Mouse (Mus musculus) forebrain, embryonic 10.5 days (tissue): ENCODE results near the gene Emd. TPM values are rescaled to one million over a fixed set of nuclear protein-coding genes. Genes with fewer than 3 reads are reported as not detected.
"Not testable (repeated sequence)": the region's sequence is repeated elsewhere in the genome, so short reads cannot be mapped to it uniquely, and the experiment has no call there.

Experiments
- DNase-seq: peaks from one replicate; pipeline ENCODE4 v3.0.0-alpha.2; 2017; ENCODE audit warnings: low spot score; ENCODE audit errors: extremely low spot score
- H3K27ac ChIP-seq: fragments of 300-500 bp; sonication (generic); 2 replicates; pipeline ENCODE4 v1.5.1; 2016; ENCODE audit warnings: mild to moderate bottlenecking
- H3K27me3 ChIP-seq: fragments of 300-500 bp; sonication (generic); 2 replicates; pipeline ENCODE4 v1.6.1; 2016; ENCODE audit warnings: mild to moderate bottlenecking; ENCODE audit not compliant: poor library complexity, severe bottlenecking
- H3K36me3 ChIP-seq: fragments of 300-500 bp; sonication (generic); replicated peaks from 2 replicates; pipeline ENCODE4 v1.6.1; 2016; ENCODE audit warnings: mild to moderate bottlenecking, moderate library complexity
- H3K4me1 ChIP-seq: fragments of 300-500 bp; sonication (generic); 2 replicates; pipeline ENCODE4 v1.6.1; 2016
- H3K4me3 ChIP-seq: fragments of 300-500 bp; sonication (generic); 2 replicates; pipeline ENCODE4 v1.5.1; 2016; ENCODE audit warnings: mild to moderate bottlenecking, moderate library complexity
- H3K9me3 ChIP-seq: fragments of 300-500 bp; sonication (generic); 2 replicates; pipeline ENCODE4 v1.6.1; 2016; ENCODE audit warnings: mild to moderate bottlenecking, moderate library complexity
- WGBS: fragments of 180-500 bp; shearing (Covaris S2); methylation state at CpG from one replicate; pipeline ENCODE4 v1.1.7; 2016; 5-methylcytosine and 5-hydroxymethylcytosine counted together
- polyA plus RNA-seq: library from polyadenylated mRNA; unstranded; fragments of >200 nt; fragmentation: Nextera tagmentation; extraction: Ambion mirVana; gene quantifications from 2 replicates; pipeline ENCODE4 v1.2.1, GENCODE M21; 2016

The Emd gene
- polyA plus RNA-seq = 22.2 and 25.7 TPM in 2 replicates

DNA sequence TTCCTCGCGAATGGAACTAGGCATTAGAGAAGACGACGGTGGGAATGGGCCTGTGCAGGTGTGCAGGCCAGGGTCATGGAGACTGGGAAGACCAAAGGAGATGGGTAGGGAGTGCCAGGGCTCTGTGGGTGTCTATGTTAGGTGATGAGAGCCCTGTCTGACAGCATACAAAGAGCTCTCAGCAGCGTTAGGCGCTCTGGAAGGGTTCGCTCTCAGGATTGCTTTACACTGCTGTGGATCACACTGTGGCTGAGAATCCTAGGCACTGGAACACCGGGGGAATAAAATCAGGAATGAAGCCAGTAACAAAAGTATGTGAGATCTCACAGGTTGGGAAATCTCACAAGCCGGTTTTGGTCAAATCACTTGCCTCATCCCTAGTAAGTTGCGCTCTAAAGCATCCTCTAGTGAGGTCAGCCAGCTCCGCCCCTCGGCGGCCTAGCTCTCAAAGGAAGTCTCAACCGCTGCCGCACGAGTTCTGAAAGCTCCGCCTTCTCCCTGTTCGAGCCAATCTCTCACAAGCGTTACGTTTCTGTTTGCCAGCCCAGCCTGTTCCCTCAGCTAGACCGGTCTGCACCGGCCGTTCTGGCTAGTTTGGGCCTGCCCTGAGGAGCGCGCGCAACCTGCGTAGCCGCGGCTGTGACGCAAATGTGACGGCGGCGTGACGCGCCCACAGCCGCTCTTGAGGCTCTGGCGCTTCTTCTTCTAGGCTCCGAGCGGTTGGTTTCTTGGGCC lies at the start of gene Emd:
TSS of gene Emd (plus strand) at position 535 of the 735 bp plus-strand sequence.
- DNase-seq = peak; percentile 86
- Histone ChIP-seq H3K4me3 (peak within 1 kb of the TSS; percentile 70), H3K9me3 (no peaks in the 10 kb centered on the region), H3K27ac (peak within 1 kb of the TSS; percentile 92), H3K4me1 (peaks cover 13% of the 10 kb centered on the region), H3K36me3 (peaks cover 27% of the 10 kb centered on the region), H3K27me3 (0 out of 2 replicates have a peak, but pooled peaks cover 11% of the 10 kb centered on the region)
- WGBS = 26% methylated on average over 39 of the region's 39 CpGs

DNA sequence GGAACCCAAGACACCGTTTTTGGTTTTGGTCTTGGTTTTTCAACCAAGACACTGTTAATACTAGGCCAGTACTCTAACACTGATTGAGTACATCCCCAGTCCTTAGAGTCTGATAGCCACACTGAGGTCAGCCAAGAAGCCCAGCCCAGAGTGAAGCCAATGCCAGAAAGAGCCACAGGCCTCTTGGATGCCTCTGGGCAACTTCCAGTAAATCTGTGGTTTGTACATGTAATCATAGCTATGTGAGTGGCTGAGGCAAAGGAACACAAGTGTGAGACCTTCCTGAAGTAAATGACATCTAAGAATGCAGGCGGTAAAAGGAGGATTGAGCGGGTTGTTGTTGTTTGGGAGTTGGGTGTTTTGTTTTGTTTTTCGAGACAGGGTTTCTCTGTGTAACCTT lies 36.0 kb upstream of the Emd start:
- Histone ChIP-seq H3K4me1 (no peaks in the 10 kb centered on the region), H3K36me3 (peaks cover 14% of the 10 kb centered on the region), H3K27ac (no peak overlapping the region), H3K9me3 (no peaks in the 10 kb centered on the region), H3K27me3 (no peaks in the 10 kb centered on the region), H3K4me3 (no peak overlapping the region)
- 89% methylated on average over 4 of the region's 4 CpGs for WGBS
- DNase-seq = no peak

DNA sequence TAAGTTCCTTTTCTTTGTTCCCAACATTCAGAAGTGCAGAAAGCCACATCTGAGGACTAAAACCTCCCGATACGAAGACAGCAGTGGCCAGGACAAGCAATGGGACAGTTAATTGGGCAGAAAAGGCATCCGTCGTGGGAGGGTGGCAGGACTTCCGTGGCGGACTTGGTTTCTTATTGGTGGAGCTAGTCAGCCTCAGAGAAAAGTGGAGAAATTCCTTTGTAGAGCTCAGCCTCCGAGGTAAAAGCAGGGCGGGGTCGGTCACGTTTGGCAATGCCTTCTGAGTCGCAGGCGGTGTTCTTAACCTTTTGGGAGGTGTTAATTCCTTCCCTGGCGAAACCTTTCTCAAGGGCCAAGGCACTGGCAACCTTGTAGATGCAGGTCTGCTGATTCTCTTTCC lies 35.0 kb upstream of the Emd start:
- no peaks in the 10 kb centered on the region for H3K9me3 ChIP-seq
- 63% methylated on average over 13 of the region's 13 CpGs for WGBS
- no peaks in the 10 kb centered on the region for H3K4me1 ChIP-seq
- DNase-seq = no peak
- H3K36me3 ChIP-seq = peaks cover 23% of the 10 kb centered on the region
- H3K27ac ChIP-seq = no peak overlapping the region
- H3K27me3 ChIP-seq = no peaks in the 10 kb centered on the region
- no peak overlapping the region for H3K4me3 ChIP-seq

DNA sequence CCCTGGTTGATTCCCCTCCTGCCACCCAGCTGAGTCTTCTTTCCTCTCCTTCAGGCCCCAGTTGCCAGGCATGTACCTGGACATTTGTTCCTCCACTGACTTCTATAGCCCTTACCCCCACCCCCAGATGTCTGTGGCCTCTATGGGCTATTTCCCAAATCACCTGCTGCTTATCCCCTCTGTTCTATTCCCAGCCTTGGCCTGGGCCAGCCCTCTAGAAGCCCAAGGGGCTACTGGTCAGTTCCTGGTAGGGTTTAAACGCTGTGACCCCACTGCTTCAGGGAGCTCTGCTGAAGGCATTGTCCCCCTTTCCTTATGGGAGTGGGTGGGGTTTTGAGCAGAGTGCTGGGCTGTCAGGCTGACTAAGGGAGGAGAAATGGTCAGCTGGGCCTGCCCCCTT lies 34.4 kb upstream of the Emd start:
- not testable (repeated sequence) for H3K27ac ChIP-seq, DNase-seq, H3K27me3 ChIP-seq, H3K4me3 ChIP-seq, H3K4me1 ChIP-seq, H3K9me3 ChIP-seq
- H3K36me3 ChIP-seq = peaks cover 30% of the 10 kb centered on the region
- WGBS = 61% methylated on average over 1 of the region's 1 CpGs

DNA sequence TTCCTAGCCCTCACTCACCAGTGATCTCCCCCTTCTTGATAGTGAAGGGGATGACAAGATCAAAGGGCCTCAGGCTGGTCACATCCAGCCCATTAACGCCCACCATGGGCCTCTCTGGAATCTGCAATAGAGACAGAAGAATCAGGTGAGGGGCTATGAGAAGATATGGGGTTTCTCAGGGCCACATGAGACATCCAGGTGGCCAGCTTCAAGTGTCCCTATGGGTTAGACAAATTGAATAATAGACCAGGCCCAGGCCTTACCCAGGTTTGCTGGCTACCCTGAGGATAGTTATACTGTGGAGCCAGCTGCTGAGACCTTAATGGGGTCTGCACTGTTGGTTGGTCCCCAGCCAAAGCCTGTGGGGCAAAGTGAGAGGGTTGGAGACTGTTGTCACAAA lies 24.4 kb upstream of the Emd start:
- 72% methylated on average over 1 of the region's 1 CpGs for WGBS
- no peak for DNase-seq
- Histone ChIP-seq H3K27me3 (no peaks in the 10 kb centered on the region), H3K9me3 (no peaks in the 10 kb centered on the region), H3K4me3 (no peak overlapping the region), H3K4me1 (no peaks in the 10 kb centered on the region), H3K27ac (no peak overlapping the region), H3K36me3 (peaks cover 100% of the 10 kb centered on the region)

DNA sequence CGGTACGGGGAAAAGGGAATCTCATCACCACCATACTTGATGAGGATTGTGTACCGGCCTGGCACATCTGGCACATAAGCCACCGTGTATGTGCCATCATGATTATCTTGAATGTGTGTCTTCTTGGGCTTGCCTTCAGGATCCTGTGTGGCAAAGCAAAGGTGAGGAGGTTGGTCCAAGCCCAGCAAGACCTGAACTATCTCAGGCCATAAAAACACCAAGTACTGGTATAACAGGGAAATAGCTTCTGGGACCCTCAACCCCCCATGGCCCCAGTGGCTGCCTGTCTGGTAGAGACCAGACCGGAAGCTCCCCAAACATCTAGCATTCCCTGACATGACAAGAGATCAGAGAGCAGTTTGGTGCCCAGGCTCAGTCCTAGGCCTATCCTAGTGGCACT lies 21.3 kb upstream of the Emd start:
- Histone ChIP-seq H3K4me1 (no peaks in the 10 kb centered on the region), H3K4me3 (no peak overlapping the region), H3K27ac (no peak overlapping the region), H3K27me3 (no peaks in the 10 kb centered on the region), H3K36me3 (peaks cover 98% of the 10 kb centered on the region), H3K9me3 (no peaks in the 10 kb centered on the region)
- no peak for DNase-seq
- 95% methylated on average over 5 of the region's 5 CpGs for WGBS

DNA sequence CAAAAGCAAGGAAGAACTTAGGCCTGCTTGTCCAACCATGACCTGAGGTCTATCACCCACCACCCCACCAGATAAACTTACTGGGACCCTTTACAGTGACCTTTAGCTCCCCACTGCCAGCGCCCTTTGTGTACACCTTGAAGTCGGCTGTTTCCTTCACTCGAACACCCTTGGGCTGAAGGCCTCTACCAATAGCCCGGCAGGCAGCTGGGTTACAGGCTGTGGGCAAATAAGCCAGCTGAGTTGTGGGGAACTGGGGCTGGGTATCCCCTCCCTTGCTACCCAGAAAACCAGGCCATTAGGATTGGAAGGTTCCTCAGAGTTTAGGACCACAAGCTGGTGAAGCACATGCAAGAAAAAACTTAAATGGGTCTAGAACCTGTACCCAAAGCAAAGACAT lies 14.2 kb upstream of the Emd start:
- no peaks in the 10 kb centered on the region for H3K9me3 ChIP-seq
- no peak overlapping the region for H3K4me3 ChIP-seq
- 96% methylated on average over 4 of the region's 4 CpGs for WGBS
- H3K27ac ChIP-seq = no peak overlapping the region
- peaks cover 14% of the 10 kb centered on the region for H3K4me1 ChIP-seq
- H3K27me3 ChIP-seq = no peaks in the 10 kb centered on the region
- DNase-seq = no peak
- H3K36me3 ChIP-seq = peaks cover 87% of the 10 kb centered on the region

DNA sequence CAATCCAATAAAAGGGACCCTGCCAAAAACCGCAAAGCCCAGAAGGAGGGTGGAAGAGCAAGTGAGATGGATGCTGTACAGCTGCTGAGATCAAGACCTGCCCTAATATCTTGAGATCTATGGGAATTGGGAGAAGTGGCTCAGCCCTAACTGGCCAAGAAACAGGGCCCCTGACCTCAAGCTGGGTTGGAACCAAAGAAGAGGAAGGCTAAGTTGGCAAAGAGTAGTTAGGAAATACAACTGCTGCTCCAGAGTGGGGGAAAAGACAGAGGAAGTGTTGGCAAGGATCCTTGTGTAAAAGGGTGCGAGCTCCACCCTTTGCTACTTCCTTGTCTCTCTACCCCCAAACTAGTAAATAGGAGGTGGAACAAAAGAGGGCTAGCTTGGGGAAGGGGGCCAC lies 11.1 kb upstream of the Emd start:
- Histone ChIP-seq H3K4me1 (peaks cover 14% of the 10 kb centered on the region), H3K9me3 (no peaks in the 10 kb centered on the region), H3K27ac (no peak overlapping the region), H3K36me3 (peaks cover 58% of the 10 kb centered on the region), H3K27me3 (no peaks in the 10 kb centered on the region), H3K4me3 (peak overlapping the region; percentile 65)
- no peak for DNase-seq
- WGBS = 94% methylated on average over 2 of the region's 2 CpGs

DNA sequence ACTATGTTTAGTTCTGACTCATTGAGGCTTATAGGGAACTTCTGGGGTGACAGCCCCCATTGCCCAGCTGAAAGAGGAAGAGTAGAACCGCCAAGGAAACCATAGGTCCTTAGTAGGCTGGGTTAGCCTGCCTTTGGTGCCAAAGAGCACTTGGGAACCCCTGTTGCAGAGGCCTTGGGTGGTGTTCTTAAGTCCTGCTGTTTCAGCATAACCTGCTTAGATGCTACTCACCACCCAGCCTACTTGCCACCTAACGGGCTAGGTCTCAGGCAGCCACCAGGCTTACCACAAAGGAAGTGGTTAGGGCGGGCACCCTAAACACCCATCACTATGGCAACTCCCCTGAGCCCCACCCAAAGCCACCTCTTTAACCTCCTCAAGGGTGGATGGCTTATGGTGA lies 10.7 kb upstream of the Emd start:
- peaks cover 14% of the 10 kb centered on the region for H3K4me1 ChIP-seq
- no peak for DNase-seq
- no peaks in the 10 kb centered on the region for H3K9me3 ChIP-seq
- WGBS = 81% methylated on average over 3 of the region's 3 CpGs
- peak overlapping the region; percentile 65 for H3K4me3 ChIP-seq
- H3K27me3 ChIP-seq = no peaks in the 10 kb centered on the region
- H3K36me3 ChIP-seq = peaks cover 54% of the 10 kb centered on the region
- H3K27ac ChIP-seq = peak overlapping the region; percentile 93

DNA sequence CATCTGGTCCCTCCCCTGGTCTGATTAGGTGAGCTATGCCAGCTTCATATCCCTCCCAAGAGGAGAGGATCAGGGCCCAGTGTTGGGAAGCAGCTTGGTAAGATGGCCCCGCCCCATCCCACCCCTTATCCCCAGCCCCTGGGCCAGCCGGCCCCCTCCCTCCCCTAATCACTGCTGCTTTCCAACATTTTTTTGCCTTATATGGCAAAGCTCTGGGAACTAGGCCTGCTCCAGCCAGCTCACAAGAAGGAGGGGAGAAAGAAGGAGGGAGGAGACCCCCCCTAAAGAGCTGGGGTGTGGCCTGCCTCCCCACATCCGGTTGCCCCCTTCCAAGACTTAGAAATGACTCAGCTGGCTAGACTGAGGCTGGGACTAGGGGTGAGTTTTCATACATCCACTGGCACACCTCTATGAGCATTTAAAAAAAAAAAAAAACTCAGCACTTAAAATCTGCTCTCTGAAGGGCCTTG lies 9.8 kb upstream of the Emd start:
- DNase-seq = peak; percentile 37
- peaks cover 45% of the 10 kb centered on the region for H3K36me3 ChIP-seq
- 15% methylated on average over 3 of the region's 3 CpGs for WGBS

DNA sequence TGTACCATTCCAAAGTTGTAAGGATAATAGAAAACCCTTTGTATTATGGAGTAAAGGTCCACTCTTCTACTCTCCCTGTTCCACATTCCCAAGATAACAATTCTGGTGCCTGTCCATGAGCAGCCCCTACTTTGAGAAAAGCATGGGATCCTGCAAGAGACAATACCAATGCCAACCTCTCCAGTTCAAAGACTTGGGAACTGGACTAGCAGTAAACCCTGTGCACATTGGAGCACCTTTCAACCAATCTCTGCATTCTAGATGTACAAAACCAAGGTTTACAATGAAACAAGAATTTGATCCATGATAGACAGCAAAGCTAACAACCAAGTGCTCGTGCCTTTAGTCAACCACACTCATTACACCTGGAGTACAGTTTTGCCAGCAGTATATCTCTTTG lies 9.4 kb upstream of the Emd start:
- 32% methylated on average over 1 of the region's 1 CpGs for WGBS
- Histone ChIP-seq H3K4me3 (peak overlapping the region; percentile 65), H3K27me3 (no peaks in the 10 kb centered on the region), H3K9me3 (no peaks in the 10 kb centered on the region), H3K4me1 (peaks cover 26% of the 10 kb centered on the region), H3K36me3 (peaks cover 41% of the 10 kb centered on the region), H3K27ac (peak overlapping the region; percentile 93)
- no peak for DNase-seq

More for the DNA sequence above, 9.8 kb upstream of the Emd start:
- peak overlapping the region; percentile 93 for H3K27ac ChIP-seq
- H3K4me3 ChIP-seq = peak overlapping the region; percentile 65
- peaks cover 22% of the 10 kb centered on the region for H3K4me1 ChIP-seq
- H3K9me3 ChIP-seq = no peaks in the 10 kb centered on the region
- no peaks in the 10 kb centered on the region for H3K27me3 ChIP-seq

DNA sequence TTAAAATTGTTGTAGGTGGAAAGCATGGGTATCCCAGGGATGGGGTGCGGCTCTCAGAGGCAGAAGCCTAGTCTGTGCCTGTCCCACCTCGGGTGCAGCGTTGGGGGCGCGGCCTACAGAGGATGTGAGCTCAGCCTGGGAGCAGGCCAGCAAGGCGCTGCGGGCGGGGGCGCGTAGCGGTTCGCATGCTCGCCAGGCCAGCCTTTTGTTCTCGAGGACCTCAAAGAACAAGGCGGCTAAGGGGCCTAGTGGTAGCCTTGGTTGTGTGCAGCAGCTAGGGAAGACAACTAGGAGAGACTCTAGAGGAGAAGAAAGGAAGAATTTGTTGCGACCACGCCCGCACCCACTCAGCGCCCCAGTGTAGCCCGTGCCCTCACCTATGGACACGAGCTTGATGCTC lies 8.8 kb upstream of the Emd start:
- Histone ChIP-seq H3K9me3 (no peaks in the 10 kb centered on the region), H3K27me3 (0 out of 2 replicates have a peak, but pooled peaks cover 5% of the 10 kb centered on the region), H3K27ac (peak overlapping the region; percentile 93), H3K4me1 (peaks cover 27% of the 10 kb centered on the region), H3K36me3 (peaks cover 35% of the 10 kb centered on the region), H3K4me3 (peak overlapping the region; percentile 65)
- 15% methylated on average over 20 of the region's 21 CpGs for WGBS
- DNase-seq = peak; percentile 65

DNA sequence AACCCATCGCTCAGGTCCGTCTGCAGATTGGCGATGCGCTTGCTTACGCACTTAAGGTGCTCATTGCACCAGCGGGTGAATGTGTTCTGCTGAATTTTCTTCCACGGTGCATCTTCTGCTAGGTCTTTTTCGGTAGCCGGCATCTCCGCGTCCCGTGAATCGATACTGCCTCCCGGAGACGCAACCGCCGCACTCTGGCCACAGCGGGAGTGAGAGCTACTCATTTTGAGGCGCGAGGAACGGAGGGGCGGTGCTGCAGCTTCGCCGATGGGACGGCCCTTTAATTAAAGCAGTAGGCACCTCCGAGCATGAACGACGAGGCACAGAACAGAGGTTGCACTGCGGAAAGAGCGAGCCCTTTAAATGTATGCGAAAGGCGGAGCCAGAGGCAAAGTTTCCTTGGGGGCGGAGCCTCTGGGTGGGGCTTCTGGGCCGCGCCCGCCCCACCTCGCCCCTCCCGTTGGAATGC lies 8.2 kb upstream of the Emd start:
- peak overlapping the region; percentile 65 for H3K4me3 ChIP-seq
- H3K27me3 ChIP-seq = 0 out of 2 replicates have a peak, but pooled peaks cover 11% of the 10 kb centered on the region
- H3K36me3 ChIP-seq = peaks cover 29% of the 10 kb centered on the region
- peaks cover 27% of the 10 kb centered on the region for H3K4me1 ChIP-seq
- WGBS = 15% methylated on average over 38 of the region's 38 CpGs
- peak; percentile 80 for DNase-seq
- H3K9me3 ChIP-seq = no peaks in the 10 kb centered on the region
- H3K27ac ChIP-seq = peak overlapping the region; percentile 93
